Mouse (Mus musculus): ENCODE results near the gene Afg1l. TPM values are rescaled to one million over a fixed set of nuclear protein-coding genes. Genes with fewer than 3 reads are reported as not detected.

Gene Afg1l
- total RNA-seq, 2 experiments from 2014 or later = 5.0 to 5.3 TPM

GRCm38 (mm10) chr10:42480719-42481118, 2.4 kb upstream of the Afg1l start:
- intact Hi-C loops (cut with DNase I) = no loop called here
- DNase-seq = no peak

- DNase-seq = no peak
- intact Hi-C loops (cut with DNase I) = no loop called here
Observed at GRCm38 (mm10) chr10:42477550-42478340, 620 bp downstream of the Afg1l start.

GRCm38 (mm10) chr10:42476774-42477475, 1.4 kb downstream of the Afg1l start:
- no peak for DNase-seq

GRCm38 (mm10) chr10:42474946-42475514, 3.3 kb downstream of the Afg1l start:
- intact Hi-C loops (cut with DNase I) = no loop called here
- DNase-seq = no peak

More at GRCm38 (mm10) chr10:42476774-42477475, 1.4 kb downstream of the Afg1l start:
- intact Hi-C loops (cut with DNase I) = no loop called here

- DNase-seq = no peak
- intact Hi-C loops (cut with DNase I) = no loop called here
Observed at GRCm38 (mm10) chr10:42464805-42465204, 13.6 kb downstream of the Afg1l start.

GRCm38 (mm10) chr10:42464224-42464623, 14.1 kb downstream of the Afg1l start:
- DNase-seq = no peak
- intact Hi-C loops (cut with DNase I) = no loop called here

GRCm38 (mm10) chr10:42457557-42458191, 20.7 kb downstream of the Afg1l start:
- DNase-seq = no peak
- intact Hi-C loops (cut with DNase I) = no loop called here

GRCm38 (mm10) chr10:42455981-42456380, 22.4 kb downstream of the Afg1l start:
- intact Hi-C loops (cut with DNase I) = no loop called here
- DNase-seq = no peak

GRCm38 (mm10) chr10:42454690-42455089, 23.7 kb downstream of the Afg1l start:
- intact Hi-C loops (cut with DNase I) = no loop called here
- DNase-seq = no peak

GRCm38 (mm10) chr10:42454266-42454665, 24.1 kb downstream of the Afg1l start:
- no peak for DNase-seq
- intact Hi-C loops (cut with DNase I) = no loop called here

GRCm38 (mm10) chr10:42449672-42450071, 28.7 kb downstream of the Afg1l start:
- no peak for DNase-seq
- intact Hi-C loops (cut with DNase I) = no loop called here

GRCm38 (mm10) chr10:42448371-42448770, 30.0 kb downstream of the Afg1l start:
- intact Hi-C loops (cut with DNase I) = no loop called here
- DNase-seq = no peak

- DNase-seq = no peak
- intact Hi-C loops (cut with DNase I) = no loop called here
Observed at GRCm38 (mm10) chr10:42446145-42446544, 32.2 kb downstream of the Afg1l start.

GRCm38 (mm10) chr10:42436842-42437805, 41.2 kb downstream of the Afg1l start:
- DNase-seq = no peak
- intact Hi-C loops (cut with DNase I) = no loop called here

GRCm38 (mm10) chr10:42417530-42418174, 60.7 kb downstream of the Afg1l start:
- intact Hi-C loops (cut with DNase I) = no loop called here

GRCm38 (mm10) chr10:42415821-42416470, 62.4 kb downstream of the Afg1l start:
- intact Hi-C loops (cut with DNase I) = no loop called here

More at GRCm38 (mm10) chr10:42417530-42418174, 60.7 kb downstream of the Afg1l start:
- no peak for DNase-seq

GRCm38 (mm10) chr10:42410748-42411537, 67.4 kb downstream of the Afg1l start:
- intact Hi-C loops (cut with DNase I) = no loop called here
- peak; percentile 75 for DNase-seq

More at GRCm38 (mm10) chr10:42415821-42416470, 62.4 kb downstream of the Afg1l start:
- no peak for DNase-seq

- intact Hi-C loops (cut with DNase I) = no loop called here
- DNase-seq = no peak
Observed at GRCm38 (mm10) chr10:42390436-42390835, 87.9 kb downstream of the Afg1l start.

All from left cerebral cortex, postnatal 4 days (tissue).